Mouse (Mus musculus) midbrain, embryonic 11.5 days (tissue): ENCODE data around the gene Cd247. TPM values are rescaled to one million over a fixed set of nuclear protein-coding genes. Genes with fewer than 3 reads are reported as not detected.

ENCODE experiments used
- ATAC-seq: fragments of 200-750 bp; cut with Nextera tagmentation; 2 replicates; pipeline ENCODE4 v1.8.0; 2017; ENCODE audit warnings: moderate TSS enrichment, moderate library complexity; ENCODE audit not compliant: low FRiP score
- DNase-seq: peaks from one replicate; pipeline ENCODE4 v3.0.0; 2015; ENCODE audit warnings: low spot score; ENCODE audit errors: missing footprints
- H3K27ac ChIP-seq: fragments of 300-500 bp; sonication (generic); 2 replicates; pipeline ENCODE4 v1.5.1; 2014; ENCODE audit warnings: low read depth, low read length
- H3K27me3 ChIP-seq: fragments of 300-500 bp; sonication (generic); 2 replicates; pipeline ENCODE4 v1.6.1; 2014; ENCODE audit warnings: mild to moderate bottlenecking, low read length, moderate library complexity, mixed read lengths; ENCODE audit not compliant: control insufficient read depth, insufficient read depth
- H3K36me3 ChIP-seq: fragments of 300-500 bp; sonication (generic); 2 replicates; pipeline ENCODE4 v1.6.1; 2014; ENCODE audit warnings: mild to moderate bottlenecking, low read length, moderate library complexity, mixed read lengths; ENCODE audit not compliant: control insufficient read depth, insufficient read depth
- H3K4me1 ChIP-seq: fragments of 300-500 bp; sonication (generic); 2 replicates; pipeline ENCODE4 v1.6.1; 2014; ENCODE audit warnings: low read length; ENCODE audit not compliant: control insufficient read depth, insufficient read depth
- H3K4me2 ChIP-seq: fragments of 300-500 bp; sonication (generic); 2 replicates; pipeline ENCODE4 v1.6.1; 2014; ENCODE audit warnings: mild to moderate bottlenecking, moderate library complexity
- H3K4me3 ChIP-seq: fragments of 300-500 bp; sonication (generic); 2 replicates; pipeline ENCODE4 v1.5.1; 2014; ENCODE audit warnings: low read depth, low read length
- H3K9ac ChIP-seq: fragments of 300-500 bp; sonication (generic); 2 replicates; pipeline ENCODE4 v1.6.1; 2014; ENCODE audit warnings: low read length
- H3K9me3 ChIP-seq: fragments of 300-500 bp; sonication (generic); 2 replicates; pipeline ENCODE4 v1.6.1; 2016; ENCODE audit warnings: low read length; ENCODE audit not compliant: control insufficient read depth
- WGBS: fragments of 180-500 bp; shearing (Covaris S2); extraction: QIAGEN DNeasy Blood & Tissue Kit; methylation state at CpG from one replicate; pipeline ENCODE4 v1.1.7; 2014; 5-methylcytosine and 5-hydroxymethylcytosine counted together
- polyA plus RNA-seq: library from polyadenylated mRNA; unstranded; fragments of >200 nt; fragmentation: Nextera tagmentation; extraction: Ambion mirVana; gene quantifications from 2 replicates; pipeline ENCODE4 v1.2.1, GENCODE M21; 2014

The Cd247 gene
- polyA plus RNA-seq, 1 experiment from 2014 or later: 2.0 TPM

DNA sequence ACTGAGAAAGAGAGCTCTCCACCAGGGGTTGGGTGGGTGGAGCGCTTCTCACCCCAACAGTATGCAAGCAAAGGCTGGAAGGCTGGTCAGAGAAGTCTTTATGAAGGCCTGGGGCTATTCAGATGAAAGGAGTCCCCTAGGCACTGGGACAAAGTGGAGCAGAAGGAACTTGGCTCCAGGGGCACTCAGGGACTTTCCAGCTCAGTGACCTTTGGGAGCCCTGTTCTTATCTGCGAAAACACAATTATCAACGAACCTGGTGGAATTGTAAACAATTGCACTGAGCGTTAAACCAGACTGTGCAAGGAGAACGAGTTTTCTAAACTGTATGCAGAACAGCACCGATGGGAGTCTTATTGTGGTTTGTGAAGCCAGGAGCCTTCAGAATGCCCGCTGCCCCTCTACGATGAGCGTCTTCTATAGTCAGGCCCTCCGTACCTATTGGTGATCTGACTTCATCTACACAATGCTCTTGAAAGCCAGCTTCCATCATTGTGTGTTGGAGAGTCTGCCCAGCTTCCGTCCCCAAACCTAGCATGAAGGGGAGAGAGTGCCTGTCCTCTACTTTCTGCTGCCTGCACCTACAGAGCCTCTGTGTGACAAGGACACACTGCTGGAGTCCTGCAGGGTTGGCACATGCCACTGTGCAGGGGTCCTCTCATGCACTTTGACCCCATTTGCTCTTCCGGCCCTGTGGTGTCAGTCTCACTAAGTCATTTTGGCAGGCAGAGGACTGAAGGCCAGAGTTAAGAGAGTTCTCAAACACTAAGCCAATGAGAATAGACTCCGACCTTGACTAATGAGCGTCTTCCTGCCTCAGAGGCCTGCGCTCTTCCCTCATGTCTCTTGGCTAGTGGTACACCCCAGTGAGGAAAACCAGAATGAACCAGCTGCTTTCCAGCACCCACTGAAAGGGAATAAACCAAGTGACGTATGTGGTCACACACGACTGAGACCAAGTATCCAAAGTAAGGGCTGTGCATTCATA lies 61.3 kb downstream of the Cd247 start:
- Histone ChIP-seq H3K4me3 (no peak overlapping the region), H3K4me1 (peaks cover 7% of the 10 kb centered on the region), H3K9me3 (no peaks in the 10 kb centered on the region), H3K27ac (no peak overlapping the region), H3K27me3 (peaks cover 8% of the 10 kb centered on the region; the same call in 1 of the 2 replicates), H3K4me2 (no peak overlapping the region), H3K9ac (no peak overlapping the region), H3K36me3 (no peaks in the 10 kb centered on the region)
- WGBS: 82% methylated on average over 17 of the region's 17 CpGs
- DNase-seq: no peak
- ATAC-seq: no peak

- no peaks in the 10 kb centered on the region for H3K36me3 ChIP-seq
- H3K27me3 ChIP-seq: no peaks in the 10 kb centered on the region
- H3K4me3 ChIP-seq: no peak overlapping the region
- ATAC-seq (no peak), DNase-seq (no peak)
- H3K9ac ChIP-seq: no peak overlapping the region
- no peaks in the 10 kb centered on the region for H3K4me1 ChIP-seq
- H3K27ac ChIP-seq: no peak overlapping the region
- H3K4me2 ChIP-seq: no peak overlapping the region
- WGBS: 82% methylated on average over 5 of the region's 5 CpGs
- H3K9me3 ChIP-seq: no peaks in the 10 kb centered on the region
Measured at GRCm38 (mm10) chr1:165852131-165852530, 63.6 kb downstream of the Cd247 start.

DNA sequence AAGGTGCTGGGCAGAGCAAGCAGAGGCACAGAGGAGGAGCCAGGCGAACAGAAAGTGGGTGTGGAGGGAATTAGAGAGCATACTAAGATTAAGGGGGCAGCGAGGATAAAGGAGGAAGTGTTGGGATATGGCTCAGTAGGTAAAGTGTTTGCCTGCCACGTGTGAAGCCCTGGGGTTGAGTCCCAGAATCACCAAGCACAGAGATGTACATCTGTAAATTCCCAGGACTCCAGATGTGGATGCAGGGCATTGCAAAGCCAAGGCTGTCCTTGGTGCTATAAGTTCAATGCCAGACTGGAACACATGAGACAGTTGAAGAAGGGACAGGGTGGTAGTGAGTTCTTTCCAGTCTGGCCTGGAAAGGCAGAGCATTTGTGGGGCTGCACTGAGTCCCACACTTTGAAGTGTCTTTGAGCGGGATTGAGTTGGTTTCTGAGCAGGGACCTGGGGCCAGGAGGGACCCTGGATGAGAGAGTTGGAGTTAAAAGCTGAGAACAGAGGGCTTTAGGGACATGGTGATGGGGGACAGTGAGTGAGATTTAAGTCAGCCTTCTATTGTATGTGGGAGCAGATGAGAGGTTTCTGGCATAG lies 64.7 kb downstream of the Cd247 start:
- H3K9ac ChIP-seq: no peak overlapping the region
- no peaks in the 10 kb centered on the region for H3K27me3 ChIP-seq
- no peak overlapping the region for H3K4me3 ChIP-seq
- H3K9me3 ChIP-seq: no peaks in the 10 kb centered on the region
- H3K36me3 ChIP-seq: no peaks in the 10 kb centered on the region
- ATAC-seq (no peak), DNase-seq (no peak)
- no peak overlapping the region for H3K27ac ChIP-seq
- 35% methylated on average over 4 of the region's 4 CpGs for WGBS
- no peaks in the 10 kb centered on the region for H3K4me1 ChIP-seq
- H3K4me2 ChIP-seq: no peak overlapping the region

GRCm38 (mm10) chr1:165853729-165854420 lies 65.4 kb downstream of the Cd247 start:
- H3K27ac ChIP-seq: no peak overlapping the region
- H3K36me3 ChIP-seq: no peaks in the 10 kb centered on the region
- H3K9ac ChIP-seq: no peak overlapping the region
- H3K27me3 ChIP-seq: no peaks in the 10 kb centered on the region
- no peak overlapping the region for H3K4me2 ChIP-seq
- WGBS: 60% methylated on average over 10 of the region's 10 CpGs
- DNase-seq (peak; percentile 99), ATAC-seq (peak; percentile 54)
- H3K9me3 ChIP-seq: no peaks in the 10 kb centered on the region
- no peaks in the 10 kb centered on the region for H3K4me1 ChIP-seq
- no peak overlapping the region for H3K4me3 ChIP-seq

GRCm38 (mm10) chr1:165855759-165856545 lies 67.5 kb downstream of the Cd247 start:
- no peaks in the 10 kb centered on the region for H3K36me3 ChIP-seq
- WGBS: 56% methylated on average over 9 of the region's 9 CpGs
- no peaks in the 10 kb centered on the region for H3K4me1 ChIP-seq
- DNase-seq (no peak), ATAC-seq (no peak)
- H3K9me3 ChIP-seq: no peaks in the 10 kb centered on the region
- H3K27me3 ChIP-seq: no peaks in the 10 kb centered on the region
- no peak overlapping the region for H3K27ac ChIP-seq
- no peak overlapping the region for H3K4me3 ChIP-seq
- no peak overlapping the region for H3K9ac ChIP-seq
- no peak overlapping the region for H3K4me2 ChIP-seq

DNA sequence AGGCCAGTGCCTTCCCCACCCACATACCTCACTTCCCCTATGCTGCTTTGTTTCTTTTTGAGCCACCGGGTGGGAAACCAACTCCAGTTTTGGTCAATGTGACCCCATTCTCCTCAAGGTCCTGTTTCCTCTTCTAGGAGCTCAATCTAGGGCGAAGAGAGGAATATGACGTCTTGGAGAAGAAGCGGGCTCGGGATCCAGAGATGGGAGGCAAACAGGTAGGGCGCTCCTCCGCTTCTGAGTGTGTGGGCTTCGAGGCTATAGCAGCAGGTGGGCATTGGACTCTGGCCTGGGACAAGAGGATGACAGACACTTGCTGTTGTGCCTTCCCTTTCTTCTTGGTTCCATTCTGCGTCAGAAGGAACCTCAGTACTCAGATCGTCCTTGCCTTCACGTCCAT lies 68.8 kb downstream of the Cd247 start:
- Histone ChIP-seq H3K9me3 (no peaks in the 10 kb centered on the region), H3K36me3 (no peaks in the 10 kb centered on the region), H3K27ac (no peak overlapping the region), H3K4me2 (no peak overlapping the region), H3K9ac (no peak overlapping the region), H3K4me3 (no peak overlapping the region), H3K4me1 (no peaks in the 10 kb centered on the region), H3K27me3 (no peaks in the 10 kb centered on the region)
- ATAC-seq (no peak), DNase-seq (no peak)
- 93% methylated on average over 11 of the region's 11 CpGs for WGBS

GRCm38 (mm10) chr1:165858356-165858755 lies 69.9 kb downstream of the Cd247 start:
- no peaks in the 10 kb centered on the region for H3K36me3 ChIP-seq
- no peaks in the 10 kb centered on the region for H3K4me1 ChIP-seq
- H3K9ac ChIP-seq: no peak overlapping the region
- DNase-seq (no peak), ATAC-seq (no peak)
- H3K4me3 ChIP-seq: no peak overlapping the region
- 88% methylated on average over 5 of the region's 5 CpGs for WGBS
- H3K9me3 ChIP-seq: no peaks in the 10 kb centered on the region
- H3K27ac ChIP-seq: no peak overlapping the region
- no peaks in the 10 kb centered on the region for H3K27me3 ChIP-seq
- H3K4me2 ChIP-seq: no peak overlapping the region

GRCm38 (mm10) chr1:165860373-165861234 lies 72.1 kb downstream of the Cd247 start:
- no peak overlapping the region for H3K4me3 ChIP-seq
- H3K4me1 ChIP-seq: peaks cover 4% of the 10 kb centered on the region
- 86% methylated on average over 9 of the region's 9 CpGs for WGBS
- H3K9ac ChIP-seq: no peak overlapping the region
- ATAC-seq (no peak), DNase-seq (no peak)
- H3K27ac ChIP-seq: no peak overlapping the region
- no peak overlapping the region for H3K4me2 ChIP-seq
- no peaks in the 10 kb centered on the region for H3K27me3 ChIP-seq
- H3K36me3 ChIP-seq: no peaks in the 10 kb centered on the region
- no peaks in the 10 kb centered on the region for H3K9me3 ChIP-seq
